Mouse (Mus musculus) adrenal gland, adult 8-10 months (tissue): Measurements from ENCODE around the gene Rnf123. TPM values are rescaled to one million over a fixed set of nuclear protein-coding genes. Genes with fewer than 3 reads are reported as not detected.
A peak's percentile ranks its signal among the peaks of the same experiment; 100 is the strongest.

Experiments
- DNase-seq: peaks from one replicate; pipeline ENCODE4 v3.0.0; 2022
- total RNA-seq, 4 experiments: library from RNA; stranded (reverse); gene quantifications; 2 replicates each; pipeline ENCODE4 v1.2.4; 2022

The Rnf123 gene
- 100 to 1,000 TPM in 1 of 4 experiments, 10 to 100 TPM in 3; 68.2 to 108 (median 86.5) TPM for total RNA-seq

DNA sequence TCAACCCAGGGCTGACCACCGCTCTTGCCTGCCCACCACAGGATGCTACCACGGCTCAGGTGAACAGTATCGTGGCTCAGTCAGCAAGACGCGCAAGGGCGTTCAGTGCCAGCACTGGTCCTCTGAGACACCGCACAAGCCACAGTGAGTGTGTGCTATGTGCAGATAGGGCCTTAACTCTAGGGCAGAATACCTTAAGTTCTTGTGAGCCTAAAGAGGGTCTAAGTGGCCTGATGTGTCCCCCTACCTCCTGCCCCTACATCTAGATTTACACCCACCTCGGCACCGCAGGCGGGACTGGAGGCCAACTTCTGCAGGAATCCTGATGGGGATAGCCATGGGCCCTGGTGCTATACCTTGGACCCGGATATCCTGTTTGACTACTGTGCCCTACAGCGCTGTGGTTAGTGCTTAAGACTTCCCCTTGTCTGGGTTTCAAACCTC, at the start of gene Rnf123:
Gene Rnf123, minus strand, starts transcription at position 359 of the 444 bp plus-strand sequence.
- no peak for DNase-seq

- no peak for DNase-seq
Observed at GRCm38 (mm10) chr9:108132373-108132772, 49.2 kb upstream of the Rnf123 start.

DNA sequence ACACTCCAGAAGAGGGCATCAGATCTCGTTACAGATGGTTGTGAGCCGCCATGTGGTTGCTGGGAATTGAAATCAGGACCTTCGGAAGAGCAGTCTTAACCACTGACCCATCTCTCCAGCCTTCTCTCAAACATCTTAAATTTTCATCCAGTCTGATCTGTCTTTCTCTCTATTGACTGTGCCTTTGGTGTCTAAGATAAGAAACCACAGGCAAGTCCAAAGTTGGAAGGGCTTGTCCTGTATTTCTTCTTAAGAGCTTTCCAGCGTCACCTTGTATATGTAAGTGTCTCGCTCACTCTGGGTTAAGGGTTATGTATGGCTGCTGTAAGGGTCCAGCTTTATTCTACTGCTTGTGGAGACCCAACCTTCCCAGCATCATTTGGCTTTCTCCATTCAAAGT, 48.4 kb upstream of the Rnf123 start:
- no peak for DNase-seq

DNA sequence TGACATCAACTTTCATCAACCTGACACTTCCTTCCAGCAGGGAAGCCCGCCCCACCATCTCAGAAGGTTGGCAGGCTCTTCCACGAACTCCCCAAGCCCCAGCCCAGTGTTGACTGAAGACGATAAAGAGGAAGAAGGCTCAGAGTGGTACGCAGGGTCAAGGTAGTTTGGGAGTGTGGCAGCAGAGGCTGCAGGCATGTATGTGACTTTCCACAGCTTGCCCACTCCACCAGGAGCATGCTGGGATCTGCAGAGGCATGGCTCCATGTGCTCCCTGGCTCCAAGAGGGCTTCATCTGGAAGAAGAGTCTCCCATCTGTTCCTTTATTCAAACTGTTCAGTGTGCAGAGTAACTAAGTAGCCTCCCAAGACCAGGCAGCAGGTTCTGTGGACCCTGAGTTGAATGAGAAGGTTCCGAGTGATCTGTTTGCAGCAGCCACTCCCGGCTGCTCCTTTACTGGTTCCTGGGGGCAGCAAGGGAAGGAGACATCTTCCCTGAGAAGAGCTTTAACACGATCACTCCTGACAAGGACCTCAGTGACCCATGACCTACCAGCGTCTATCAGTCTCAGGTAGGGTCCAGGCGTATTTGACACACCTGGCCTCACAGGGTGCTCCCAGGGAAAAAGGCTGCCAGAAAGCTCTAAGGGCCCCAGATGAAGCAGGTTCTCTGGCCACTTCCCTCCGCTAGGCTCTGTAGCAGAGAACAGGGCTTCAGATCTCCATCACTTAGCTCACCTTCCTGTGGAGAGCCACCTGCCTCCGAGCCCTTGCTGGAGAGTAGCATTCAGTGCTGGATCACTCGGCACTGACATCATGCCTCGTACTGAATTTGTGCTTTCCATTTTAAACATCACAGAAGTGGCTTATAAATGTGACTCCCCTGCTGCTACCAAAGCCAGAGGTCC, 46.1 kb upstream of the Rnf123 start:
- no peak for DNase-seq

DNA sequence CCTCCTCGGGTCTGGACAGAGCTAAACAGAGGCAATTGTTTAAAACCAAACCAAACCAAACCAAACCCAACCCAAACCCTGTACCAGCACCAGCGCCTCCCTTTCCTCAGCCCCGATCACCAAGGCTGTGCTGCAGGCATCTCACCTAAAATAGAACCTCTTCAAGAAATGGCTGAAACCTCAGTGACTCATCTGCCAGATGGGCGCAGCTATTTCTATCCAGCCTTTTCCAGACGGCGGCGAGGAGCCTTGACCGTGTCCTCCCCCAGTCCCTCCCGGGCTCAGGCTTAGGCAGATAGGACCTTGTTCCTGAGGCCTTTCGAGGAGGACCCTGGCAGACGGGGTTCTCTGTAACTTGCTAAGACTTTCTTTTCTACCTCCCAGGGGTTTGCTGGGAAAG, 45.1 kb upstream of the Rnf123 start:
- DNase-seq: no peak

- DNase-seq: no peak
Observed at GRCm38 (mm10) chr9:108126436-108127180, 43.5 kb upstream of the Rnf123 start.

- no peak for DNase-seq
Observed at GRCm38 (mm10) chr9:108125731-108126130, 42.6 kb upstream of the Rnf123 start.

DNA sequence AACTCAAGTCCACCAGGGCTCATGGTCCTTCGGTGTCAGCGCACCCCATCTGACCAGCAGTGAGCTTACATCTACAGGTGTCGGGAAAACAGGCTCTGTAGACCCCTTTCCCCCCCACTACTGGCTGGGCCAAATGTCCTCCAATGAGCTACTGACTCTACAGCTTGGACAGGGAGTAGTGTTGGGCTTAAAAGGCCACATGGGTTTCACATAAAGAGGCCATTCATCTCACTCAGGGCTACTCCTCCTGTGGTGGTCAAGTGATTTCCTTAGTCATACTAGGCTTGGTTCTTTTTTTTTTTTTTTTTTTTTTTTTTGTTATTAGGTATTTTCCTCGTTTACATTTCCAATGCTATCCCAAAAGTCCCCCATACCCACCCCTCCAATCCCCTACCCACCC, 40.8 kb upstream of the Rnf123 start:
- DNase-seq: no peak

DNA sequence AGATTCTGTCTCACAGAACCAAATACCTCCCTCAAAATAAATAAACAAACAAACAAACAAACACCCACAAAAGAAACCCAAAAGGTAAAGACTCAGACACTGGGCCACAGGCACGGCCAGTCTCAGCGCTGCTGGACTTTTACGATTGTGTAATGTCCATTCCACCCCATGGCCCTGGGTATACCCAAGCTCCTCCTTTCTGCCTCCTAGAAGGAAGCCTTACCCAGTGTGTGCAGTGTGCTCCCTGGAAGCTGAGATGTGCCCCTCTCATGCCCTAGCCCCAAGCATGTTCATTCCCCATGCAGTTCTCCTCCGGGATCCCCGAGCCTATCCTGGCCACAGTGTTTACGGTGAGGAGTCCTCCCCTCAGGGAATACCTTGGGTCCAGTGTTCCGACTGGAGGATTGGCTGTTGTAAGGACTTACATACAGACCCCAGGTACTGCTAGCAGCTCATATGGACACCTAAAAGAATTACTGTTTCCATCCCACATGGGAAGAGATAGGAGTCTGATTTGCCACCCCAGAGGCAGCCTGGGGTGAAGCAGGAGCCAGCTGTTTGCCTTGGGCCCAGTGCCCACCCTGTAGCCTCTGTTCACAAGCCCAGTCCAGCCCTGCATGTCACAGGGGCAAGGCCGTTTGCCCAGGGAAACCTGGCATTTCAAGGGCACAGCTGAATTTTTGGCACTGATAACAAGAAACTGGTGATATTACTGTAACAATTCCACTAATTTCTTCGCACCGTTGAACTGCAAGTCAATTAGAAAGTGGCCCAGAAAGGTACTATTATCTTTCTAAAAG, 38.2 kb upstream of the Rnf123 start:
- DNase-seq: peak; percentile 85

DNA sequence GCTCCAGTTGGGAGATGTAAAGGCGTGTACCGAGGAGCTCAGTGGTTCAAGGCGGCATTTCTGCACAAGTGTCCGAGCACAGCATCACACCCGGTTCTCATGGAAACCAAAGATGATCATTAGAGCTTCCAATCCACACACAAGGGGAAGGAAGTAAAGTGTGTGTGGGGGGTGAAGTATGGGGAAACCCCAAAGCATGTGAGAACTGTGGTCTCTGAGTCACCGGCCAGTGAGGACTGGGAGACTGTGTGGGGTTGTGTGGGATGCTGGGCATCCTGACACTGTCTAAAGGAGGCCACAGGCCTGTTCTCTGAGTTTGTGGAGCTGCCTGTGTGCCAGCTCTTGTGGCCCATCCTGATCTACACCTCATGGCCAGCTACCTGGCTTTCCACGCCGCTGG, 37.5 kb upstream of the Rnf123 start:
- DNase-seq: no peak

DNA sequence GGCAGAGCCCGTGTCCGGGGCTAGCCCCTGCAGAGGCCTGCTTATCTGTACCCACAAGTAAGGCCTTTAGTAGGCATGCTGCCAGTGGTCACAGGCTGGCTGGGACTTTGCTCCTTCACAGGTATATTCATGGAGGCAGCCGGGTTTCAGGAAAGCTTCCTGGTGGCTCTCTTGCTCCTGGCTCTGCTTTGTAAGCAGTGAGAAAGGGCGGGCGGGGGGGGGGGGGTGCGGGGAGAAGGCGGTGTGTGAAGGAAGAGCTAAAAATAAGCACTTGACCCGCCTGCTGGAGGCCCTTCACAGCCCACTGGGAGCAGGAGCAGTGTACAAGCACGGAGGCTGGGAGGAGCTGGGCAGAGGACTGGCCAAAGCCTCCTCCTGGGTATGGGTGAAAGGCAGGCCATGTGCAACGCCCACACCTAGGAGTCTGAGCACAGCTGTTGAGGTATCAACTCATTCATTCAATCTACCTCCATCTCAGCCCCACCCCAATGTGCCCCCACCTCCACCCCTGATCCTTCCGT, 36.8 kb upstream of the Rnf123 start:
- no peak for DNase-seq

- peak; percentile 83 for DNase-seq
Observed at GRCm38 (mm10) chr9:108117143-108117542, 34.0 kb upstream of the Rnf123 start.

DNA sequence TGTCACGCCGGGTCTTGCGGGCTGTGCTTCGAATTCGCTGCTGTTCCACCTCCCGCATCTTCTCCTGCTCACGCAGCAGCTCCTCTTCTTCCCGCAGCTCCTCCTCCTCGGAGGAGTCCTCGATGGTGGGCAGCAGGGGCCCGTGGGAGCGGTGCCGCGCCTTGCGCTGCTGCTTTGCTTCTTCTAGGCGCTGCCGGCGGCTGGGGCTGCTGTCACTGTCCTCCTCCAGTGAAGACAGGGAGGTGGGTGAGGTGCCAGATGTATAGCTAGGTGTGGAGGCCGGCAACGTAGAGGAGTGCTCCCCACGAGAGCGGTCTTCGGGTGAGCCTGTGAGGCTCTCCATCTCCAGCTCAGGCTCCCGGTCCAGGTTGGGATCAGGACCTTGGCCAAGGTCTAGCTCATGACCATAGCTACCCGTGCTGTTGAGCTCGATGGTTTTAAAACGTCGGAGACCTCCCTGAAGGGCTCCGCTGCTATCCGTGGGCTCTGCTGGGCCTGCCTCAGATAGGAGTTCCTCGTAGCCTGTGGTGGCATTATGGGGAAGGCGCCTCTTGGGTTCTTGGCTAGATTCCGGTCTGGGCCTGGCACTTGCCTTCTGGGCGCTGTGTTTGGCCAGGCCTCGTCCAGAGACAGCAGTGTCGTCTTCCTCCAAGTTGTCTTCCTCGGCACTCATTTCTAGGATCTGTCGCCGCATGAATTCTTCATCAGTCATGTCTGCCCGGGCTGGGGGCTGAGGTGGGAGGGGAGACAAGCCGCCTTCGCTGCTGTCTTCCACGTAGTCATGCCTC, 32.3 kb upstream of the Rnf123 start:
- DNase-seq: no peak

GRCm38 (mm10) chr9:108112719-108113340, 29.7 kb upstream of the Rnf123 start:
- DNase-seq: no peak

DNA sequence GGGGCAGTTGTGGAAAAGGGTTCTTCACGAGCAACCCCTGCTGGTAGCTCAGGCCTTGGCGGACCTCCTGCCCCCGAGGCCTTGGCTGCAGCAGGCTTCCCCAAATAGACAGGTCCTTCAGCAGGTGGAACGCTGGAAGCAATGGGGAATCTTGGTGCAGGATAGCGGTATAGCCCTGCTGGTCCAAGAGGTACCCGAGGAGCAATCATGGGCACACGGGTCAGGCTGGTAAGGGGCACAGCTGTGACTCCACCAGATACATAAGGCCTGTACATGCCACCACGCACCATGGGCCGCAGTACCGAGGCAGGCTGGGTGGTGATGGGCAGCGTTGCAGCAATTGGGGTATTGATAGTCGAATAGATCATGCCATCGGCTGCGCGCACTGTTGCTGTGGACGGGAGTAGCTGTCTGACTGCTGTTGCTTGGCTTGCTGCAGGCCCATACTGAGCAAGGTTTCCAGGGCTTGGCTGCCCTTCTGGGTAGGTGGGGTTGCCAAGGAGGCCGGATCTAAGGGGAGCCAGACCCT, 28.5 kb upstream of the Rnf123 start:
- no peak for DNase-seq

- no peak for DNase-seq
Observed at GRCm38 (mm10) chr9:108111101-108111592, 28.0 kb upstream of the Rnf123 start.

GRCm38 (mm10) chr9:108110160-108110559, 27.0 kb upstream of the Rnf123 start:
- DNase-seq: no peak

DNA sequence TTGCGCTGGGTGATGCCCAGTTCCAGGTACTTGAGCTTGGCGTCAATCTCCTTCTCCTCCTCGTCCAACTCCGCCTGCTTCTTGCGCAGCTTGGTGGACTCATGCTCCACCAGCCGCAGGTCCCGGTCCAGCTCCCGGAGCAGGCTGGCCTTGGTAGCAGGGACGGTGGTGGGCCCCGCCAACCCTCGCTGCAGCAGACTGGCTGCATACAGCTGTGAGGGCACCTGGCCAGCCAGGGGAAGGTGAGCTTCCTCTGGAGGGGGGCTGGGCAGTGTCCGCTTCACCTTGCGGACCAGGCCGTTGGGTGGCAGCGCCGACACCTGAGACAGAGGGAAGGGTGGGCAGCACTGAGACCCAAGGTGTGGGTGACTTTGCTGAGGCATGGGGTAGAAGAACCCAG, 24.7 kb upstream of the Rnf123 start:
- no peak for DNase-seq

- DNase-seq: no peak
Observed at GRCm38 (mm10) chr9:108106090-108106489, 22.9 kb upstream of the Rnf123 start.

GRCm38 (mm10) chr9:108105549-108105863, 22.4 kb upstream of the Rnf123 start:
- no peak for DNase-seq
